Mouse (Mus musculus): ENCODE results near the gene Btbd1. TPM values are rescaled to one million over a fixed set of nuclear protein-coding genes. Genes with fewer than 3 reads are reported as not detected.
A peak's percentile ranks its signal among the peaks of the same experiment; 100 is the strongest.

Gene Btbd1
- total RNA-seq, 4 experiments from 2014 or later: 97.8 to 114 (median 106) TPM

GRCm38 (mm10) chr7:81789095-81789757, 40.0 kb downstream of the Btbd1 start, which contains the start of gene 3110040N11Rik:
3110040N11Rik (minus strand) TSS chr7:81789478.
- peak; percentile 74 to 80 for DNase-seq (ENCODE audit: low spot score in 2 of 2)

- no peak for DNase-seq (ENCODE audit: low spot score in 2 of 2)
Measured at GRCm38 (mm10) chr7:81788536-81788935, 40.7 kb downstream of the Btbd1 start.

- DNase-seq (ENCODE audit: low spot score in 2 of 2): no peak
Measured at GRCm38 (mm10) chr7:81777667-81778218, 51.5 kb downstream of the Btbd1 start.

- no peak for DNase-seq (ENCODE audit: low spot score in 2 of 2)
Measured at GRCm38 (mm10) chr7:81775325-81775724, 53.9 kb downstream of the Btbd1 start.

- DNase-seq (ENCODE audit: low spot score in 2 of 2): no peak
Measured at GRCm38 (mm10) chr7:81772786-81773539, 56.3 kb downstream of the Btbd1 start.

GRCm38 (mm10) chr7:81763110-81763845, 66.0 kb downstream of the Btbd1 start:
- DNase-seq (ENCODE audit: low spot score in 2 of 2): no peak

DNA sequence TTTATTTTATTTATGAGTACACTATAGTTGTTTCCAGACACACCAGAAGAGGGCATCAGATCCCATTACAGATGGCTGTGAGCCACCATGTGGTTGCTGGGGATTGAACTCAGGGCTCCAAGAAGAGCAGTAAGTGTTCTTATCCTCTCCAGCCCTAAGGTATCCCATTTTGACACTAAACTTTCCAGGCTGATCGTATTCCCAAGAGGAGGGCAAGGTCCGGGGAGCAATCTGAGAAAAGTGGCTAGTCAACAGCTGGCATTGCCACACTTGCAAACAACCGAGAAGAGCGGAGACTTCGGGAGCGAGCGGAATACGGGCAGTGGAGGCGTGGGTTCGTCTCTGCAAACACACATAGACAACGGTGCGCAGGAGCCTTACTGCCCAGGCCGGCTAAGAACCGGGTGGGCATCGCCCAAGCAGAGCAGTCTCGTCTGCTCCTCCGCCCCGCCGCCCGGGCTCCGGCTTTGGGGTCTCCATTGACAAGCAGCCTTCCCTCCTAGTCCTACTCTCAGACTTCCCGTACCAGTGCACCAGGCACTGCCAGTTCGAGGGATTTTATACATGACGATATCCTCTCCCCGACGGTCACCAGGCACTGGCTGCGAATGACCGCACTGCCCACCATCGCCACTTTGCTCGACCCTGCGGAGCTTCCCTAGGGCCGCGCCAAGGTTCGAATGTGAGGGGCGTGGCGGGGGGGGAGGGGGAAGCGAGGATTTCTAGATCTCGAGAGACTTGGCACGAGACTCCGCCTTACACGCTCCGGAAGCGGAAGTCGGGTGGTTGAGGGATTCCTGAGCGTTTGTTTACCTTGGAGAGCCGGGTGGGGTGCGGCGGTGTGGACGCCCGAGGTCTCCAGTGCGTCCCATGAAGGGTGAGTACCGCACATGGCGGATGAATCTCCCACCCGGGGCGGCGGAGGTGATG, 66.8 kb downstream of the Btbd1 start, which contains the start of gene Ramac:
TSS of gene Ramac (plus strand) at position 746 of the 930 bp plus-strand sequence.
- peak; percentile 76 to 81 for DNase-seq (ENCODE audit: low spot score in 2 of 2)

- no peak for DNase-seq (ENCODE audit: low spot score in 2 of 2)
Measured at GRCm38 (mm10) chr7:81747956-81748355, 81.3 kb downstream of the Btbd1 start.

- DNase-seq (ENCODE audit: low spot score in 2 of 2): no peak
Measured at GRCm38 (mm10) chr7:81744145-81744544, 85.1 kb downstream of the Btbd1 start.

Other genes with a start within 250 kb of the Btbd1 start
- gene Homer2, start 121.9 kb downstream of the Btbd1 start, total RNA-seq (2022): 10 to 100 TPM; 77.8 to 89.4 (median 88.7) TPM
- gene Ramac, start 66.5 kb downstream of the Btbd1 start, total RNA-seq (2022): 10 to 100 TPM; 69.5 to 77.5 (median 73.7) TPM
- gene 3110040N11Rik, start 40.0 kb downstream of the Btbd1 start, total RNA-seq (2022): 10 to 100 TPM; 20.8 to 27.8 (median 25.9) TPM
- not detected for gene Gm10160, start 26.4 kb upstream of the Btbd1 start, total RNA-seq (2022)
- gene Tm6sf1, start 29.6 kb upstream of the Btbd1 start, total RNA-seq (2022): 10 to 100 TPM; 16.0 to 21.7 (median 16.8) TPM
- gene Hdgfl3, start 105.0 kb upstream of the Btbd1 start, total RNA-seq (2022): 10 to 100 TPM; 61.8 to 65.0 (median 63.0) TPM
- gene Bnc1, start 162.9 kb upstream of the Btbd1 start, total RNA-seq (2022): under 1 TPM in 2 of 4 experiments, not detected in 2; 0.10 to 0.11 TPM

All from layer of hippocampus, adult 8-10 months (tissue).